Mouse (Mus musculus) CH12.LX (cell line): ENCODE data around the gene Pias1. TPM values are rescaled to one million over a fixed set of nuclear protein-coding genes. Genes with fewer than 3 reads are reported as not detected.

Experiments used
- DNase-seq: peaks from one replicate; pipeline ENCODE4 v3.0.0-alpha.2; 2013; ENCODE audit errors: extremely low read depth
- H3K27ac ChIP-seq: 2 replicates; pipeline ENCODE4 v1.5.1; 2012; ENCODE audit warnings: low read depth, mild to moderate bottlenecking, control low read depth, moderate library complexity; ENCODE audit not compliant: insufficient read depth
- H3K27me3 ChIP-seq: replicated peaks from 2 replicates; pipeline ENCODE3; 2012; ENCODE audit warnings: inconsistent platforms
- H3K36me3 ChIP-seq, 2 experiments: replicated peaks in 1 of 2; 2 replicates each; pipeline versions ENCODE3 to v1.6.1; 2012; ENCODE audit warnings: inconsistent platforms in 1 of 2, low read length in 1 of 2, mild to moderate bottlenecking in 1 of 2, mixed read lengths in 1 of 2, moderate library complexity in 1 of 2; ENCODE audit not compliant: control insufficient read depth in 1 of 2, insufficient read depth in 1 of 2
- H3K4me1 ChIP-seq, 2 experiments: 2 replicates each; pipeline ENCODE4 v1.6.1; 2012; ENCODE audit warnings: inconsistent platforms in 1 of 2, moderate library complexity in 1 of 2; ENCODE audit not compliant: insufficient read depth in 2 of 2, control insufficient read depth in 1 of 2
- H3K4me2 ChIP-seq: 2 replicates; pipeline ENCODE4 v1.6.1; 2012; ENCODE audit warnings: low read depth, mild to moderate bottlenecking, control low read depth; ENCODE audit not compliant: poor library complexity, insufficient read depth, severe bottlenecking
- H3K4me3 ChIP-seq, 3 experiments: fragments of 150-350 bp in 1 of 3; sonication (generic) in 1 of 3; replicated peaks in 1 of 3; 2 replicates each; pipeline versions ENCODE3 to v1.5.1; 2011 to 2012; ENCODE audit warnings: low read depth in 2 of 3, low read length in 2 of 3, mild to moderate bottlenecking in 2 of 3, moderate library complexity in 2 of 3, control low read depth in 1 of 3, improper control_type of control experiment in 1 of 3, inconsistent platforms in 1 of 3, mixed read lengths in 1 of 3; ENCODE audit not compliant: poor library complexity in 1 of 3
- H3K79me2 ChIP-seq: replicated peaks from 2 replicates; pipeline ENCODE4 v1.6.1; 2012; ENCODE audit warnings: mild to moderate bottlenecking, moderate library complexity; ENCODE audit not compliant: control insufficient read depth, poor library complexity, insufficient read depth, severe bottlenecking; ENCODE audit errors: extremely low read depth
- H3K9ac ChIP-seq: 2 replicates; pipeline ENCODE4 v1.6.1; 2012; ENCODE audit warnings: low read depth, mild to moderate bottlenecking, control low read depth, moderate library complexity; ENCODE audit not compliant: insufficient read depth
- H3K9me3 ChIP-seq: replicated peaks from 2 replicates; pipeline ENCODE3; 2012; ENCODE audit warnings: low read length, inconsistent platforms, mixed read lengths
- CHD1 ChIP-seq: IDR thresholded peaks from 2 replicates; pipeline ENCODE4 v1.6.1; 2012; ENCODE audit warnings: low read depth, low read length, improper control_type of control experiment, inconsistent platforms
- CHD2 ChIP-seq: IDR thresholded peaks from 2 replicates; pipeline ENCODE4 v1.6.1; 2011; ENCODE audit warnings: low read length, improper control_type of control experiment
- CTCF ChIP-seq, 2 experiments: IDR thresholded peaks in 1 of 2; conservative IDR thresholded peaks in 1 of 2; 2 replicates each; pipeline ENCODE4 v1.5.1; 2011 to 2012; ENCODE audit warnings: low read depth in 2 of 2, low read length in 2 of 2, improper control_type of control experiment in 1 of 2, inconsistent platforms in 1 of 2, mild to moderate bottlenecking in 1 of 2, moderate library complexity in 1 of 2
- E2F4 ChIP-seq: IDR thresholded peaks from 2 replicates; pipeline ENCODE4 v1.6.1; 2011; ENCODE audit warnings: low read depth, low read length, improper control_type of control experiment; ENCODE audit not compliant: insufficient replicate concordance
- GABPA ChIP-seq: IDR thresholded peaks from 2 replicates; pipeline ENCODE4 v1.6.1; 2012; ENCODE audit warnings: low read depth, low read length, improper control_type of control experiment, inconsistent platforms; ENCODE audit not compliant: insufficient replicate concordance
- IRF4 ChIP-seq: IDR thresholded peaks from 2 replicates; pipeline ENCODE4 v1.6.1; 2014; ENCODE audit warnings: low read depth, mild to moderate bottlenecking, inconsistent platforms, low read length, improper control_type of control experiment
- JUN ChIP-seq: IDR thresholded peaks from 2 replicates; pipeline ENCODE4 v1.6.1; 2011; ENCODE audit warnings: low read depth, mild to moderate bottlenecking, low read length, improper control_type of control experiment, moderate library complexity; ENCODE audit not compliant: insufficient read depth
- JUND ChIP-seq: conservative IDR thresholded peaks from 2 replicates; pipeline ENCODE4 v1.6.1; 2011; ENCODE audit warnings: low read depth, low read length, improper control_type of control experiment
- MAZ ChIP-seq: IDR thresholded peaks from 2 replicates; pipeline ENCODE4 v1.6.1; 2012; ENCODE audit warnings: low read depth, mild to moderate bottlenecking, inconsistent platforms, low read length, improper control_type of control experiment, moderate library complexity
- MXI1 ChIP-seq: IDR thresholded peaks from 2 replicates; pipeline ENCODE4 v1.6.1; 2011; ENCODE audit warnings: mild to moderate bottlenecking, low read depth, low read length, improper control_type of control experiment
- NELFE ChIP-seq: IDR thresholded peaks from 2 replicates; pipeline ENCODE4 v1.6.1; 2011; ENCODE audit warnings: low read depth, low read length, improper control_type of control experiment
- POLR2A ChIP-seq: IDR thresholded peaks from 2 replicates; pipeline ENCODE4 v1.6.1; 2011; ENCODE audit warnings: low read depth, mild to moderate bottlenecking, improper control_type of control experiment, low read length
- POLR2AphosphoS2 ChIP-seq: IDR thresholded peaks from 2 replicates; pipeline ENCODE4 v1.6.1; 2011; ENCODE audit warnings: low read depth, low read length, improper control_type of control experiment
- RAD21 ChIP-seq: IDR thresholded peaks from 2 replicates; pipeline ENCODE4 v1.6.1; 2011; ENCODE audit warnings: low read depth, mild to moderate bottlenecking, low read length, improper control_type of control experiment, moderate library complexity
- UBTF ChIP-seq: IDR thresholded peaks from 2 replicates; pipeline ENCODE4 v1.6.1; 2012; ENCODE audit warnings: low read depth, mild to moderate bottlenecking, inconsistent platforms, low read length, improper control_type of control experiment, moderate library complexity
- ZC3H11A ChIP-seq: IDR thresholded peaks from 2 replicates; pipeline ENCODE4 v1.6.1; 2012; ENCODE audit warnings: low read depth, mild to moderate bottlenecking, inconsistent platforms, low read length, improper control_type of control experiment
- ZMIZ1 ChIP-seq: IDR thresholded peaks from 2 replicates; pipeline ENCODE4 v1.6.1; 2012; ENCODE audit warnings: low read depth, mild to moderate bottlenecking, inconsistent platforms, low read length, improper control_type of control experiment
- dilution Hi-C: fragments of 300-500 bp; cut with MboI; formaldehyde crosslinking; loops from 2 replicates; pipeline ENCODE4 v1.14.3; 2020; ENCODE audit warnings: low sequenced_read_pairs; ENCODE audit not compliant: extremely low pct_unique_long_range_greater_than_20kb, extremely low pct_ligation_motif_present
- in situ Hi-C: fragments of 300-500 bp; cut with MboI; formaldehyde crosslinking; loops from 3 replicates; pipeline ENCODE4 v1.14.3; 2019; ENCODE audit warnings: low sequenced_read_pairs, low pct_ligation_motif_present, low pct_unique_long_range_greater_than_20kb, mixed read lengths
- polyA plus RNA-seq: library from polyadenylated mRNA; unstranded; fragments of >175 nt; gene quantifications from 2 replicates; pipeline ENCODE4 v1.2.1, GENCODE M21; 2012; ENCODE audit warnings: low read depth; ENCODE audit not compliant: insufficient read length
- total RNA-seq, 2 experiments: library from RNA; depleted of rRNA; stranded (reverse); fragments of 300-350 nt in 1 of 2; fragments of >200 nt in 1 of 2; gene quantifications; 2 replicates each; pipeline ENCODE4 v1.2.3; 2012 to 2014

Pias1 gene
- total and polyA plus RNA-seq, 3 experiments, result 8.0 to 22.7 (median 11.9) TPM

DNA sequence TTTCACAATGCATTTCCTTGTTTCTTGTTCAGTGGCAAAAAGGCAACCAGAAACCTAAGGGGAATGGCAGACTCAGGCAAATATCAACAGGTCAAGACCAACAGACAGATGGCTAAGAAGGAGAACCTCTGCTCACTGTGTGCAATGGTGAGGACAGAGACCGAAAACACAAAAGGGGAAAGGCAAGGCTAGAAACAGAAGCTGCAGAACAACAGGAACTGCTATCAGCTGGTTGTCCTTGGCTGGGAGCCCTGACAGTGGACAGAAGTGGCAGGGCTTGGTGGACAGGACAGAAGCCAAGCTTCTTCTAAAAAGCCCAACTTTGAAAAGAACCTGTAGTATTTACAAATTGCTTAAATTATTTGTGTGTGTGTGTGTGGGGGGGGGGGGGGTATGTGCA, 93.2 kb downstream of the Pias1 start:
- H3K79me2 ChIP-seq, result no peaks in the 10 kb centered on the region
- peaks cover 0 to 5% of the 10 kb centered on the region in 2 experiments; a peak in 2 of 4 replicates for H3K4me1 ChIP-seq
- no peak for DNase-seq
- no peak overlapping the region for H3K4me2 ChIP-seq
- H3K27ac ChIP-seq, result no peak overlapping the region
- no peaks in the 10 kb centered on the region for H3K27me3 ChIP-seq
- H3K4me3 ChIP-seq, result no peak overlapping the region
- in situ Hi-C loops (no loop called here), dilution Hi-C loops (no loop called here)
- H3K9ac ChIP-seq, result no peak overlapping the region
- no peak for TF ChIP-seq CHD2
- no peak for TF ChIP-seq CHD1
- TF ChIP-seq JUND, result no peak
- no peak for TF ChIP-seq MXI1
- TF ChIP-seq MAZ, result no peak
- no peak for TF ChIP-seq CTCF (conservative IDR thresholded peaks at IDR 0.05 in 1 of 2, IDR thresholded peaks at IDR 0.05 in 1 of 2; ENCODE audit: low read depth in 2 of 2, low read length in 2 of 2)
- TF ChIP-seq ZC3H11A, result no peak
- TF ChIP-seq E2F4, result no peak
- no peak for TF ChIP-seq NELFE
- no peak for TF ChIP-seq POLR2AphosphoS2
- TF ChIP-seq RAD21, result no peak
- no peak for TF ChIP-seq UBTF
- TF ChIP-seq GABPA, result no peak
- TF ChIP-seq IRF4, result no peak
- TF ChIP-seq ZMIZ1, result no peak
- TF ChIP-seq JUN, result no peak
- no peak for TF ChIP-seq POLR2A
- peaks cover 18 to 65% of the 10 kb centered on the region in 2 experiments for H3K36me3 ChIP-seq
- peaks cover 5% of the 10 kb centered on the region for H3K9me3 ChIP-seq

DNA sequence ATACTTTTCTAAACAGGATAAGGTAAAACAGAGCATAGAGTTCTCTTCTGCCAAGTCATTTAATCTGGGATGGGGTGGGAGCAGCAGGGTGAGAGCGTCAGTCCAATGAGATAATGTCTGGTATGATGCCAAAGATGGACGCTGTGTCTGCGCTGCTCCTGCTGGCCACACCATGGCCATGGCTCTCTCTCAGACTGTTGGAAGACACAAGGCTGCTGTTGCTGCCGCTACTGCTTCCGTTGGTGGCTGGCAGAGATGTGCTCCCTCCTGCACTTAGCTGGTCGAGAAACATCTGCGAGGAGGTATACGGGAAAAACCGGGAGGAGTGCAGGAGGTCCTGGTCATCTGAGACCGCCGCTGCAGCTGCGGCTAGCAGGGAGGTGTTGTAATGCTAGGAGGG, 105.9 kb downstream of the Pias1 start:
- H3K27ac ChIP-seq, result no peak overlapping the region
- no peak for TF ChIP-seq UBTF
- TF ChIP-seq GABPA, result no peak
- TF ChIP-seq RAD21, result no peak
- H3K36me3 ChIP-seq, result peaks cover 43 to 67% of the 10 kb centered on the region in 2 experiments
- H3K4me3 ChIP-seq, result no peak overlapping the region
- no peak overlapping the region for H3K4me2 ChIP-seq
- no peak overlapping the region for H3K9ac ChIP-seq
- no peak for DNase-seq
- no peaks in the 10 kb centered on the region for H3K27me3 ChIP-seq
- H3K9me3 ChIP-seq, result no peaks in the 10 kb centered on the region
- H3K4me1 ChIP-seq, result no peaks in the 10 kb centered on the region
- in situ Hi-C loops (no loop called here), dilution Hi-C loops (no loop called here)
- no peaks in the 10 kb centered on the region for H3K79me2 ChIP-seq
